Mouse (Mus musculus) intestine, embryonic 16.5 days (tissue): ENCODE measurements around the gene Ssh2. TPM values are rescaled to one million over a fixed set of nuclear protein-coding genes. Genes with fewer than 3 reads are reported as not detected.

Source experiments
- ATAC-seq: fragments of 200-750 bp; cut with Nextera tagmentation; 2 replicates; pipeline ENCODE4 v1.8.0; 2017; ENCODE audit warnings: moderate TSS enrichment, moderate library complexity
- H3K27ac ChIP-seq: fragments of 300-500 bp; sonication (generic); 2 replicates; pipeline ENCODE4 v1.5.1; 2014; ENCODE audit warnings: mild to moderate bottlenecking, low read length
- H3K27me3 ChIP-seq: fragments of 300-500 bp; sonication (generic); replicated peaks from 2 replicates; pipeline ENCODE4 v1.6.1; 2014; ENCODE audit warnings: low read length, control low read depth, mixed read lengths; ENCODE audit not compliant: control insufficient read depth, insufficient read depth
- H3K36me3 ChIP-seq: fragments of 300-500 bp; sonication (generic); 2 replicates; pipeline ENCODE4 v1.6.1; 2014; ENCODE audit warnings: low read length, control low read depth; ENCODE audit not compliant: control insufficient read depth, insufficient read depth
- H3K4me1 ChIP-seq: fragments of 300-500 bp; sonication (generic); 2 replicates; pipeline ENCODE4 v1.6.1; 2014; ENCODE audit warnings: low read length, control low read depth, mixed read lengths; ENCODE audit not compliant: control insufficient read depth, insufficient read depth
- H3K4me2 ChIP-seq: fragments of 300-500 bp; sonication (generic); 2 replicates; pipeline ENCODE4 v1.6.1; 2014; ENCODE audit warnings: low read depth, low read length, control low read depth
- H3K4me3 ChIP-seq: fragments of 300-500 bp; sonication (generic); 2 replicates; pipeline ENCODE4 v1.5.1; 2014; ENCODE audit warnings: mild to moderate bottlenecking, low read length
- H3K9ac ChIP-seq: fragments of 300-500 bp; sonication (generic); 2 replicates; pipeline ENCODE4 v1.6.1; 2014; ENCODE audit warnings: low read depth, low read length
- H3K9me3 ChIP-seq: fragments of 300-500 bp; sonication (generic); 2 replicates; pipeline ENCODE4 v1.6.1; 2016; ENCODE audit warnings: low read length, control low read depth; ENCODE audit not compliant: control insufficient read depth
- WGBS: fragments of 180-500 bp; shearing (Covaris S2); extraction: QIAGEN DNeasy Blood & Tissue Kit; methylation state at CpG from one replicate; pipeline ENCODE4 v1.1.7; 2014; 5-methylcytosine and 5-hydroxymethylcytosine counted together
- polyA plus RNA-seq: library from polyadenylated mRNA; unstranded; fragments of >200 nt; fragmentation: Nextera tagmentation; extraction: Ambion mirVana; gene quantifications from 2 replicates; pipeline ENCODE4 v1.2.1, GENCODE M21; 2015

Gene Ssh2
- polyA plus RNA-seq, 1 experiment from 2014 or later = 5.0 TPM

DNA sequence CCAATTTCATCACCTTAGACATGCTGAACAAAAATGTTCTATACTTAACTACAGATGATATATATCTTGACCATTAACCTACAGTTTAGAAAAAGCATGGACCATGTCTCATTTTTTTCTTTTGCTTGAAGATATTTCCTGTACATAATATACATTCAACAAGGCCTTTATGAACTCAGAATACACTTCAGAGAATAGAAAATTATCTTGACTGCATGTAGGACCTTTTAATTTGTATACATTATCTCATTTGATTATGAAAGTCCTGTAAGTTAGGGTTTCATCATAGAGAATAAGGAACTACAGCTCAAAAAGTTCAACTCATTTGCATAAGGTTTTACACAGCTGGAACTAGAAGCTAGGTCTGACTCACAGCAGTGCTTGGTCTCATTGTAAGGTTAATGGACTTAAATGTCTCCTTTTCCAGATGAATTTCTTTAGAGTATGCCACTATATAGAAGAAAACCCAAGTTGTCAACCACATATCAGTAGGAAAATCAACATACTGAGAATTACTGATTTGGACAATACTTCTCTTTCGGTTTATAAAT lies 1.9 kb upstream of the Ssh2 start:
- no peaks in the 10 kb centered on the region for H3K27me3 ChIP-seq
- WGBS = 87% methylated on average over 1 of the region's 1 CpGs

GRCm38 (mm10) chr11:77214755-77215154 lies 1.3 kb upstream of the Ssh2 start:
- H3K27me3 ChIP-seq = no peaks in the 10 kb centered on the region
- no peak overlapping the region for H3K9ac ChIP-seq
- no peaks in the 10 kb centered on the region for H3K36me3 ChIP-seq
- ATAC-seq = peak; percentile 47
- H3K4me3 ChIP-seq = no peak overlapping the region
- H3K9me3 ChIP-seq = no peaks in the 10 kb centered on the region
- no peak overlapping the region for H3K27ac ChIP-seq
- H3K4me1 ChIP-seq = peaks cover 6% of the 10 kb centered on the region; the same call in 1 of the 2 replicates
- no peak overlapping the region for H3K4me2 ChIP-seq
- WGBS = 2% methylated on average over 1 of the region's 1 CpGs

More for the DNA sequence above, 1.9 kb upstream of the Ssh2 start:
- Histone ChIP-seq H3K4me3 (no peak overlapping the region), H3K4me1 (peaks cover 6% of the 10 kb centered on the region; the same call in 1 of the 2 replicates), H3K9me3 (no peaks in the 10 kb centered on the region), H3K36me3 (no peaks in the 10 kb centered on the region), H3K4me2 (no peak overlapping the region), H3K27ac (no peak overlapping the region), H3K9ac (no peak overlapping the region)
- ATAC-seq = no peak

GRCm38 (mm10) chr11:77215483-77215882 lies 604 bp upstream of the Ssh2 start:
- Histone ChIP-seq H3K36me3 (no peaks in the 10 kb centered on the region), H3K27ac (peak overlapping the region; percentile 90), H3K9ac (peak overlapping the region; percentile 90), H3K9me3 (no peaks in the 10 kb centered on the region), H3K4me2 (peak overlapping the region; percentile 91), H3K4me1 (peaks cover 6% of the 10 kb centered on the region; the same call in 1 of the 2 replicates), H3K4me3 (peak overlapping the region; percentile 86), H3K27me3 (no peaks in the 10 kb centered on the region)
- ATAC-seq = peak; percentile 68
- 2% methylated on average over 11 of the region's 11 CpGs for whole genome bisulfite sequencing

DNA sequence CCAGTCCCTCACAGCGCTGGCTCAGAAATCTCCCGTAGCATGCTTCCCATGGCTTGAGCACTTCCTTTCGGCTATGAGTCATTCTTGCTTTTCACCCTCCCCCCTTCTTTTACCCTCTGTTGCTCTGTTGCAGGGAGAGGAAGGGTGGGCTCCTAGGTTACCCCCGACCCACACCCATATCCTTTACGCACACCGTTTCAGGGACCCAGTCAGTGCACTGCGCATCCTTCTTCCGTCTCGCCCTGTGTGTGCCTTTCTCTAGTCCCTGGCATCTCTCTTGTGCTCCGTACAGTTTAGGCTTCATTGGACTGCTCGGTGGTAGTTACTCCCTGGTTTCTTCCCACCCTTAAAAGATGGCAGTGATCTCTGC lies 659 bp downstream of the Ssh2 start:
- Histone ChIP-seq H3K27ac (peak overlapping the region; percentile 85; the same call in 1 of the 2 replicates), H3K27me3 (no peaks in the 10 kb centered on the region), H3K4me1 (peaks cover 6% of the 10 kb centered on the region; the same call in 1 of the 2 replicates), H3K4me3 (peak overlapping the region; percentile 86), H3K9ac (peak overlapping the region; percentile 90), H3K36me3 (no peaks in the 10 kb centered on the region), H3K9me3 (no peaks in the 10 kb centered on the region), H3K4me2 (peak overlapping the region; percentile 91)
- ATAC-seq = peak; percentile 57
- WGBS = under 1% methylated on average over 11 of the region's 11 CpGs

GRCm38 (mm10) chr11:77230765-77231164 lies 14.7 kb downstream of the Ssh2 start:
- Histone ChIP-seq H3K9ac (no peak overlapping the region), H3K4me2 (no peak overlapping the region), H3K36me3 (no peaks in the 10 kb centered on the region), H3K4me3 (no peak overlapping the region), H3K27me3 (no peaks in the 10 kb centered on the region), H3K9me3 (no peaks in the 10 kb centered on the region), H3K27ac (no peak overlapping the region), H3K4me1 (no peaks in the 10 kb centered on the region)
- ATAC-seq = no peak
- WGBS = 65% methylated on average over 2 of the region's 2 CpGs

- Histone ChIP-seq H3K27ac (no peak overlapping the region), H3K4me3 (no peak overlapping the region), H3K36me3 (no peaks in the 10 kb centered on the region), H3K4me1 (no peaks in the 10 kb centered on the region), H3K4me2 (no peak overlapping the region), H3K27me3 (no peaks in the 10 kb centered on the region), H3K9me3 (no peaks in the 10 kb centered on the region), H3K9ac (no peak overlapping the region)
- no peak for ATAC-seq
- 91% methylated on average over 2 of the region's 2 CpGs for WGBS
Measured at GRCm38 (mm10) chr11:77231514-77231913, 15.4 kb downstream of the Ssh2 start.

DNA sequence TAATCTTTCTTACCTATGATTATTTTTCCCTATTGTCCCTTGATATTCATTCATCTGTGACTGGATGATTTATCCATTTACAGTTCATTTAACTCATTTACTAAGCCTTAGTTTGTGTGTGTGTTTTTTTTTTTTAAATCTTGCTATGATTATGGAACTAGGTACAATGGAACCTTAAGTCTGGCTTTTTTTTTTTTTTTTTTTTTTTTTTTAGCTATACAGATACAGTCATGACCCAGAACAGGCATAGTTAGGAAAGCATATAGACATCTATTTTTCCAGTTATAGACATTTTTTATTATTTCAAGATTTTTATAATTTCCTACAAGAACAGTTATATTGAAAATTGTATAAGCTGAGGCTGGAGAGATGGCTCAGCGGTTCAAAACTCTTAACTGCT lies 19.2 kb downstream of the Ssh2 start:
- no peak for ATAC-seq
- Histone ChIP-seq H3K4me3 (no peak overlapping the region), H3K36me3 (no peaks in the 10 kb centered on the region), H3K4me1 (no peaks in the 10 kb centered on the region), H3K27me3 (no peaks in the 10 kb centered on the region), H3K27ac (no peak overlapping the region), H3K9me3 (no peaks in the 10 kb centered on the region), H3K9ac (no peak overlapping the region), H3K4me2 (no peak overlapping the region)
- 96% methylated on average over 1 of the region's 1 CpGs for WGBS

GRCm38 (mm10) chr11:77239658-77240345 lies 23.7 kb downstream of the Ssh2 start:
- no peaks in the 10 kb centered on the region for H3K4me1 ChIP-seq
- ATAC-seq = no peak
- no peaks in the 10 kb centered on the region for H3K9me3 ChIP-seq
- no peak overlapping the region for H3K9ac ChIP-seq
- no peaks in the 10 kb centered on the region for H3K27me3 ChIP-seq
- H3K4me2 ChIP-seq = no peak overlapping the region
- H3K36me3 ChIP-seq = no peaks in the 10 kb centered on the region
- H3K27ac ChIP-seq = no peak overlapping the region
- no peak overlapping the region for H3K4me3 ChIP-seq
- WGBS = 89% methylated on average over 1 of the region's 1 CpGs

DNA sequence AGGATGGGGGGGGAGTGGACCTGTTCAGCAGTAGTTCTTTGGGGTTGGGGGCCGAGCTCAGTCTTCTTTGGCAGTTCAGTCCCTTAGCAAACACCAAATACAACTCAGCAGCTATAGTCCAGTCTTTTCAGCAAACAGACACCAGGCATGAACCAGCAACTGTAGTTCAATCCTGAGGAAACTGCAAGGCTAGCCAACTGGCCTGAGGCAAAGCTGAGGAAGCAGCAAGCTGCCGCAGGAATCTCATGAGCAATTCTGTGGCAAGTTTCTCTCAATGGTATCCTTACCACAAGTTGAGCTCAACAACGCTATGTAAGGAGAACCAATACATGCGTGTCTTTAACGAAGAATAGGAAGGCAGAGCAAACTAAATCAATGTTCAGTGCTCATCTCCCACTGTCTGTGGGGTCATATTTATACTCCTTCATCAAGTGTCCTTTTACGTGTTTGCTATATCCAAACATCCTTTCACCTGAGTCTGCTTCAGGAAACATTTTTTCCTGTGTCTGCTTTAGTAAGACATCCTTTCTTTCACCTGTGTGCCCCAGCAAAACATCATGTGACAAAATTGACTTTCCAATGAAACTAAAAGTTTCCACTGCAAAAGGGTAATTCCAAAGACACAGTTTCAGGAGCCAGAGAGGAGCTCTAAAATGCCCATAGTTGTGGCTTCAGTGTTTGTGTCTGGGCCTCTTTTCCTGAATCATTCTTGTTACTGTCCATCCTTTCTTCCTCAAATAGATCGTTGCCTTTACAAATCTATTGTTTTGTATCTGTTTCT lies 24.6 kb downstream of the Ssh2 start:
- no peak for ATAC-seq
- WGBS = 84% methylated on average over 7 of the region's 7 CpGs
- Histone ChIP-seq H3K4me1 (no peaks in the 10 kb centered on the region), H3K27ac (no peak overlapping the region), H3K36me3 (no peaks in the 10 kb centered on the region), H3K4me2 (no peak overlapping the region), H3K27me3 (no peaks in the 10 kb centered on the region), H3K9ac (no peak overlapping the region), H3K9me3 (no peaks in the 10 kb centered on the region), H3K4me3 (no peak overlapping the region)
